Comparison of ENCODE assay signal across 8 mouse cellular contexts in genomic region chr7:27765176-27765886, GRCm38 (mm10). TPM values are rescaled to one million over a fixed set of nuclear protein-coding genes. Genes with fewer than 3 reads are reported as not detected.
DNase-seq lines count a peak whose midpoint lies in the region; ATAC-seq and TF ChIP-seq lines count a peak whose summit lies in the region.

No protein-coding gene starts in this region.

- H3K4me2 ChIP-seq in heart, embryonic 12.5 days: peak overlapping the region; percentile 71
- peak overlapping the region; percentile 63 for H3K4me2 ChIP-seq in embryonic facial prominence, embryonic 13.5 days
- peak overlapping the region; percentile 60 for H3K4me2 ChIP-seq in intestine, postnatal 0 days (replicated peaks; ENCODE audit: low read depth)
- peak overlapping the region; percentile 46 for H3K4me2 ChIP-seq in midbrain, embryonic 16.5 days (ENCODE audit: low read length)

- H3K9me3 ChIP-seq in heart, embryonic 12.5 days (replicated peaks): no peaks in the 10 kb centered on the region
- H3K9me3 ChIP-seq in embryonic facial prominence, embryonic 13.5 days: no peaks in the 10 kb centered on the region
- no peaks in the 10 kb centered on the region for H3K9me3 ChIP-seq in intestine, postnatal 0 days (ENCODE audit: control insufficient read depth)
- no peaks in the 10 kb centered on the region for H3K9me3 ChIP-seq in midbrain, embryonic 16.5 days (replicated peaks; ENCODE audit: control insufficient read depth, low read length, poor library complexity, severe bottlenecking)

- no peak for ATAC-seq in heart, embryonic 12.5 days (ENCODE audit: insufficient number of reproducible peaks, low FRiP score)
- ATAC-seq in embryonic facial prominence, embryonic 13.5 days (ENCODE audit: insufficient number of reproducible peaks, insufficient read depth, low FRiP score, low TSS enrichment, low read depth): no peak
- ATAC-seq in intestine, postnatal 0 days: no peak
- no peak for ATAC-seq in midbrain, embryonic 16.5 days
- ATAC-seq in CD4-positive, CD25-positive, alpha-beta regulatory T cell, adult 4 months: no peak

- peak overlapping the region; percentile 39 for H3K4me3 ChIP-seq in heart, embryonic 12.5 days
- peak overlapping the region; percentile 42 for H3K4me3 ChIP-seq in embryonic facial prominence, embryonic 13.5 days
- peak overlapping the region; percentile 14; the same call in 1 of the 2 replicates for H3K4me3 ChIP-seq in intestine, postnatal 0 days (ENCODE audit: low read depth, low read length)
- peak overlapping the region; percentile 7; the same call in 1 of the 2 replicates for H3K4me3 ChIP-seq in midbrain, embryonic 16.5 days (ENCODE audit: low read depth, low read length)

- H3K4me1 ChIP-seq in heart, embryonic 12.5 days (replicated peaks): peaks cover 2% of the 10 kb centered on the region; the same call in 1 of the 2 replicates
- 0 out of 2 replicates have a peak, but pooled peaks cover 4% of the 10 kb centered on the region for H3K4me1 ChIP-seq in embryonic facial prominence, embryonic 13.5 days
- H3K4me1 ChIP-seq in intestine, postnatal 0 days (replicated peaks; ENCODE audit: control insufficient read depth, insufficient read depth, low read length): no peaks in the 10 kb centered on the region
- H3K4me1 ChIP-seq in midbrain, embryonic 16.5 days (ENCODE audit: control insufficient read depth, insufficient read depth, low read length): no peaks in the 10 kb centered on the region

- no peaks in the 10 kb centered on the region for H3K36me3 ChIP-seq in heart, embryonic 12.5 days
- no peaks in the 10 kb centered on the region for H3K36me3 ChIP-seq in embryonic facial prominence, embryonic 13.5 days
- no peaks in the 10 kb centered on the region for H3K36me3 ChIP-seq in intestine, postnatal 0 days (ENCODE audit: control insufficient read depth, insufficient read depth)
- no peaks in the 10 kb centered on the region for H3K36me3 ChIP-seq in midbrain, embryonic 16.5 days (ENCODE audit: control insufficient read depth, insufficient read depth, low read length)

- TF ChIP-seq CTCF in intestine, postnatal 0 days (IDR thresholded peaks at IDR 0.05; ENCODE audit: low read depth): no peak

- H3K27ac ChIP-seq in heart, embryonic 12.5 days (ENCODE audit: poor library complexity, severe bottlenecking): no peak overlapping the region
- no peak overlapping the region for H3K27ac ChIP-seq in embryonic facial prominence, embryonic 13.5 days
- no peak overlapping the region for H3K27ac ChIP-seq in intestine, postnatal 0 days (ENCODE audit: low read depth, low read length)
- H3K27ac ChIP-seq in midbrain, embryonic 16.5 days (ENCODE audit: low read length): no peak overlapping the region

- no peak for DNase-seq in heart, adult 18-20 months
- no peak for DNase-seq in cerebellum, postnatal 36 days
- DNase-seq in cerebellum, adult 18-20 months: no peak

- WGBS in heart, embryonic 12.5 days: 4% methylated on average over 16 of the region's 17 CpGs
- WGBS in embryonic facial prominence, embryonic 13.5 days: 8% methylated on average over 17 of the region's 17 CpGs
- 12% methylated on average over 17 of the region's 17 CpGs for WGBS in intestine, postnatal 0 days
- 11% methylated on average over 17 of the region's 17 CpGs for WGBS in midbrain, embryonic 16.5 days

- no peak overlapping the region for H3K9ac ChIP-seq in heart, embryonic 12.5 days
- H3K9ac ChIP-seq in embryonic facial prominence, embryonic 13.5 days: peak overlapping the region; percentile 61
- H3K9ac ChIP-seq in intestine, postnatal 0 days (ENCODE audit: low read depth, low read length): 0 out of 2 replicates have a peak overlapping the region, but pooled peaks have one; percentile 26
- H3K9ac ChIP-seq in midbrain, embryonic 16.5 days (ENCODE audit: low read depth, low read length): no peak overlapping the region

- H3K27me3 ChIP-seq in heart, embryonic 12.5 days (replicated peaks): 0 out of 2 replicates have a peak, but pooled peaks cover 7% of the 10 kb centered on the region
- H3K27me3 ChIP-seq in embryonic facial prominence, embryonic 13.5 days: no peaks in the 10 kb centered on the region
- H3K27me3 ChIP-seq in intestine, postnatal 0 days (replicated peaks; ENCODE audit: control insufficient read depth, insufficient read depth, low read length): no peaks in the 10 kb centered on the region
- H3K27me3 ChIP-seq in midbrain, embryonic 16.5 days (ENCODE audit: control insufficient read depth, insufficient read depth, low read depth, low read length): no peaks in the 10 kb centered on the region

RNA-seq across cellular contexts. Expression of gene Zfp60, which starts 34.1 kb away (rescaled TPM):
- polyA plus RNA-seq in heart, embryonic 12.5 days (2016; fragmentation: Nextera tagmentation; extraction: Ambion mirVana): 20.2 TPM in 2 replicates
- 1 to 10 TPM; 9.0 to 9.1 TPM for total RNA-seq in heart, adult 18-20 months (2021)
- polyA plus RNA-seq in embryonic facial prominence, embryonic 13.5 days (2015; fragmentation: Nextera tagmentation; extraction: Ambion mirVana): 47.9 and 49.9 TPM in 2 replicates
- polyA plus RNA-seq in intestine, postnatal 0 days (2015; fragmentation: Nextera tagmentation; extraction: Ambion mirVana): 6.7 and 8.5 TPM in 2 replicates
- polyA plus RNA-seq in midbrain, embryonic 16.5 days (2015; fragmentation: Nextera tagmentation; extraction: Ambion mirVana): 111 and 125 TPM in 2 replicates
- polyA plus RNA-seq in CD4-positive, CD25-positive, alpha-beta regulatory T cell, adult 4 months (2017; shearing (Covaris generic)): 10 to 100 TPM; 11.7 to 19.1 TPM

RNA-seq across cellular contexts. Expression of gene Zfp626, which starts 41.7 kb away (rescaled TPM):
- 1.3 and 1.4 TPM in 2 replicates for polyA plus RNA-seq in heart, embryonic 12.5 days (2016; fragmentation: Nextera tagmentation; extraction: Ambion mirVana)
- total RNA-seq in heart, adult 18-20 months (2021): 1 to 10 TPM; 4.6 to 5.9 TPM
- polyA plus RNA-seq in embryonic facial prominence, embryonic 13.5 days (2015; fragmentation: Nextera tagmentation; extraction: Ambion mirVana): 2.7 and 2.9 TPM in 2 replicates
- polyA plus RNA-seq in intestine, postnatal 0 days (2015; fragmentation: Nextera tagmentation; extraction: Ambion mirVana): 1.5 and 1.6 TPM in 2 replicates
- polyA plus RNA-seq in midbrain, embryonic 16.5 days (2015; fragmentation: Nextera tagmentation; extraction: Ambion mirVana): 1.4 and 2.0 TPM in 2 replicates
- polyA plus RNA-seq in CD4-positive, CD25-positive, alpha-beta regulatory T cell, adult 4 months (2017; shearing (Covaris generic)): 10 to 100 TPM in 1 of 2 experiments, 1 to 10 TPM in 1; 6.1 to 11.8 TPM

Comparison
In these comparisons a context has a peak if more than half of its experiments do, and no peak if none do; other contexts are left out.
1. H3K9ac ChIP-seq: peak in embryonic facial prominence, embryonic 13.5 days (single experiment) and intestine, postnatal 0 days (single experiment); none in heart, embryonic 12.5 days (single experiment) and midbrain, embryonic 16.5 days (single experiment).
2. Peak in every context shown above with its lines, with median percentiles within 50 percentile points of each other: H3K4me2 ChIP-seq and H3K4me3 ChIP-seq.